In genomic region chr3:36060096-36060850, GRCm38 (mm10) we compare ENCODE assay signal across 9 mouse cellular contexts. TPM values are rescaled to one million over a fixed set of nuclear protein-coding genes. Genes with fewer than 3 reads are reported as not detected.
A peak's percentile ranks its signal among the peaks of the same experiment; 100 is the strongest.
DNase-seq lines count a peak whose midpoint lies in the region; ATAC-seq and TF ChIP-seq lines count a peak whose summit lies in the region.
"Had no signal": no experiment of that assay in that cellular context is flagged by ENCODE, and none has a peak within 500 bp of the region (broad histone marks: within the 10 kb centered on the region; RNA-seq: fewer than 3 reads in every experiment).

No protein-coding gene starts in this region.

- DNase-seq in forebrain, embryonic 10.5 days (ENCODE audit: extremely low spot score, low spot score): peak; percentile 38
- peak; percentile 93 for DNase-seq in adipocyte (ENCODE audit: low spot score)
- DNase-seq in layer of hippocampus, postnatal 10 days (ENCODE audit: low spot score in 2 of 2): peak; percentile 71 to 76
- peak; percentile 22 for DNase-seq in spleen, adult 12 weeks (ENCODE audit: low spot score)

- no peak for TF ChIP-seq POLR2A in cortical plate, adult 2 months (IDR thresholded peaks at IDR 0.05; ENCODE audit: extremely low read depth, insufficient read depth, low read length)

- TF ChIP-seq CTCF in cortical plate, adult 2 months (IDR thresholded peaks at IDR 0.05; ENCODE audit: extremely low read depth, insufficient read depth, low read length): peak; percentile 61

- no peak overlapping the region for H3K9ac ChIP-seq in forebrain, embryonic 15.5 days (replicated peaks)
- no peak overlapping the region for H3K9ac ChIP-seq in heart, embryonic 16.5 days (ENCODE audit: low read length)
- H3K9ac ChIP-seq: limb, embryonic 15.5 days had no signal

- WGBS in forebrain, embryonic 10.5 days: 34% methylated on average over 8 of the region's 8 CpGs
- WGBS in forebrain, embryonic 15.5 days: 33% methylated on average over 8 of the region's 8 CpGs
- WGBS in heart, embryonic 16.5 days: 31% methylated on average over 8 of the region's 8 CpGs

- no peak overlapping the region for H3K27ac ChIP-seq in forebrain, embryonic 10.5 days
- no peak overlapping the region for H3K27ac ChIP-seq in forebrain, embryonic 15.5 days (replicated peaks)
- no peak overlapping the region for H3K27ac ChIP-seq in cortical plate, adult 2 months (ENCODE audit: insufficient read depth, low read length)
- H3K27ac ChIP-seq in heart, embryonic 16.5 days (ENCODE audit: low read length): no peak overlapping the region
- H3K27ac ChIP-seq: limb, embryonic 15.5 days had no signal

- peaks cover 9% of the 10 kb centered on the region; the same call in 1 of the 2 replicates for H3K27me3 ChIP-seq in forebrain, embryonic 10.5 days (ENCODE audit: poor library complexity, severe bottlenecking)
- peaks cover 9% of the 10 kb centered on the region; the same call in 1 of the 2 replicates for H3K27me3 ChIP-seq in forebrain, embryonic 15.5 days
- 0 out of 2 replicates have a peak, but pooled peaks cover 3% of the 10 kb centered on the region for H3K27me3 ChIP-seq in heart, embryonic 16.5 days (ENCODE audit: control insufficient read depth, insufficient read depth, low read length)

- no peak overlapping the region for H3K4me3 ChIP-seq in forebrain, embryonic 10.5 days
- H3K4me3 ChIP-seq in forebrain, embryonic 15.5 days: no peak overlapping the region
- H3K4me3 ChIP-seq in cortical plate, adult 2 months (ENCODE audit: insufficient read depth, low read length): no peak overlapping the region
- no peak overlapping the region for H3K4me3 ChIP-seq in heart, embryonic 16.5 days (ENCODE audit: low read length)
- H3K4me3 ChIP-seq: limb, embryonic 15.5 days had no signal

- H3K9me3 ChIP-seq in forebrain, embryonic 10.5 days: no peaks in the 10 kb centered on the region
- H3K9me3 ChIP-seq in forebrain, embryonic 15.5 days: no peaks in the 10 kb centered on the region
- no peaks in the 10 kb centered on the region for H3K9me3 ChIP-seq in heart, embryonic 16.5 days (replicated peaks; ENCODE audit: control insufficient read depth, low read length)
- H3K9me3 ChIP-seq: limb, embryonic 15.5 days had no signal

- ATAC-seq in forebrain, embryonic 15.5 days (replicated peaks): no peak
- no peak for ATAC-seq in heart, embryonic 16.5 days (replicated peaks; ENCODE audit: extremely low read depth, insufficient read depth, low FRiP score)
- ATAC-seq in megakaryocyte, adult 5-6 weeks (ENCODE audit: poor library complexity, severe bottlenecking): peak; percentile 69

- H3K4me1 ChIP-seq in forebrain, embryonic 10.5 days: peaks cover 2% of the 10 kb centered on the region; the same call in 1 of the 2 replicates
- H3K4me1 ChIP-seq in forebrain, embryonic 15.5 days: peaks cover 1% of the 10 kb centered on the region
- H3K4me1 ChIP-seq in cortical plate, adult 2 months (ENCODE audit: control insufficient read depth, insufficient read depth, low read length): no peaks in the 10 kb centered on the region
- peaks cover 2% of the 10 kb centered on the region; the same call in 1 of the 2 replicates for H3K4me1 ChIP-seq in heart, embryonic 16.5 days (ENCODE audit: control insufficient read depth, insufficient read depth, low read length)
- H3K4me1 ChIP-seq: limb, embryonic 15.5 days had no signal

- H3K4me2 ChIP-seq in forebrain, embryonic 15.5 days (replicated peaks): no peak overlapping the region
- peak overlapping the region; percentile 9; the same call in 1 of the 2 replicates for H3K4me2 ChIP-seq in heart, embryonic 16.5 days (ENCODE audit: low read depth, low read length)
- H3K4me2 ChIP-seq: limb, embryonic 15.5 days had no signal

- H3K36me3 ChIP-seq in forebrain, embryonic 10.5 days (replicated peaks): no peaks in the 10 kb centered on the region
- H3K36me3 ChIP-seq in forebrain, embryonic 15.5 days: no peaks in the 10 kb centered on the region
- no peaks in the 10 kb centered on the region for H3K36me3 ChIP-seq in heart, embryonic 16.5 days (ENCODE audit: control insufficient read depth, insufficient read depth)
- H3K36me3 ChIP-seq: limb, embryonic 15.5 days had no signal

RNA-seq across cellular contexts. Expression of gene Acad9, which starts 5.5 kb away (rescaled TPM):
- 98.3 and 103 TPM in 2 replicates for polyA plus RNA-seq in forebrain, embryonic 10.5 days (2016; fragmentation: Nextera tagmentation; extraction: Ambion mirVana)
- polyA plus RNA-seq in forebrain, embryonic 15.5 days (2015; fragmentation: Nextera tagmentation; extraction: Ambion mirVana): 104 and 105 TPM in 2 replicates
- polyA plus RNA-seq in cortical plate, adult 2 months (2012; rRNA removed): 46.5 and 52.4 TPM in 2 replicates
- 82.2 and 95.0 TPM in 2 replicates for polyA plus RNA-seq in heart, embryonic 16.5 days (2015; fragmentation: Nextera tagmentation; extraction: Ambion mirVana)
- total RNA-seq in layer of hippocampus, postnatal 10 days (2021): 10 to 100 TPM; 41.6 to 49.5 TPM
- 15.4 and 27.5 TPM in 2 replicates for total RNA-seq in megakaryocyte, adult 5-6 weeks (2015)
- 15.2 and 17.0 TPM in 2 replicates for total RNA-seq in megakaryocyte, adult 5-6 weeks (2017)

RNA-seq across cellular contexts. Expression of gene Ccdc144b, which starts 6.9 kb away (rescaled TPM):
- polyA plus RNA-seq in forebrain, embryonic 10.5 days (2016; fragmentation: Nextera tagmentation; extraction: Ambion mirVana): not detected in 2 replicates
- polyA plus RNA-seq in forebrain, embryonic 15.5 days (2015; fragmentation: Nextera tagmentation; extraction: Ambion mirVana): not detected in 2 replicates
- polyA plus RNA-seq in cortical plate, adult 2 months (2012; rRNA removed): not detected in 2 replicates
- 0.03 and 0.09 TPM in 2 replicates for polyA plus RNA-seq in heart, embryonic 16.5 days (2015; fragmentation: Nextera tagmentation; extraction: Ambion mirVana)
- not detected for total RNA-seq in layer of hippocampus, postnatal 10 days (2021)
- not detected in 2 replicates for total RNA-seq in megakaryocyte, adult 5-6 weeks (2015)
- 0.07 TPM in 1 of 2 replicates, not detected in the other for total RNA-seq in megakaryocyte, adult 5-6 weeks (2017)
- polyA plus RNA-seq: limb, embryonic 15.5 days had no signal

RNA-seq across cellular contexts. Expression of gene Mccc1, which starts 59.8 kb away (rescaled TPM):
- polyA plus RNA-seq in forebrain, embryonic 10.5 days (2016; fragmentation: Nextera tagmentation; extraction: Ambion mirVana): 37.9 and 38.6 TPM in 2 replicates
- 30.4 and 31.9 TPM in 2 replicates for polyA plus RNA-seq in forebrain, embryonic 15.5 days (2015; fragmentation: Nextera tagmentation; extraction: Ambion mirVana)
- 29.0 and 29.8 TPM in 2 replicates for polyA plus RNA-seq in cortical plate, adult 2 months (2012; rRNA removed)
- 79.5 and 86.7 TPM in 2 replicates for polyA plus RNA-seq in heart, embryonic 16.5 days (2015; fragmentation: Nextera tagmentation; extraction: Ambion mirVana)
- total RNA-seq in layer of hippocampus, postnatal 10 days (2021): 10 to 100 TPM; 27.5 to 34.9 TPM
- 14.4 and 17.9 TPM in 2 replicates for total RNA-seq in megakaryocyte, adult 5-6 weeks (2015)
- 5.0 and 5.5 TPM in 2 replicates for total RNA-seq in megakaryocyte, adult 5-6 weeks (2017)

Comparison
In these comparisons a context has a peak if more than half of its experiments do, and no peak if none do; other contexts are left out.
1. DNase-seq: peak in every context shown above with its lines; median percentile 93 in adipocyte; 74 in layer of hippocampus, postnatal 10 days; 38 in forebrain, embryonic 10.5 days; 22 in spleen, adult 12 weeks.